Mouse (Mus musculus): ENCODE measurements around the gene Rmi1. TPM values are rescaled to one million over a fixed set of nuclear protein-coding genes. Genes with fewer than 3 reads are reported as not detected.
"Not testable (repeated sequence)": the region's sequence is repeated elsewhere in the genome, so short reads cannot be mapped to it uniquely, and the experiment has no call there.

Rmi1 gene
- polyA plus RNA-seq, 1 experiment, result 10.3 TPM

DNA sequence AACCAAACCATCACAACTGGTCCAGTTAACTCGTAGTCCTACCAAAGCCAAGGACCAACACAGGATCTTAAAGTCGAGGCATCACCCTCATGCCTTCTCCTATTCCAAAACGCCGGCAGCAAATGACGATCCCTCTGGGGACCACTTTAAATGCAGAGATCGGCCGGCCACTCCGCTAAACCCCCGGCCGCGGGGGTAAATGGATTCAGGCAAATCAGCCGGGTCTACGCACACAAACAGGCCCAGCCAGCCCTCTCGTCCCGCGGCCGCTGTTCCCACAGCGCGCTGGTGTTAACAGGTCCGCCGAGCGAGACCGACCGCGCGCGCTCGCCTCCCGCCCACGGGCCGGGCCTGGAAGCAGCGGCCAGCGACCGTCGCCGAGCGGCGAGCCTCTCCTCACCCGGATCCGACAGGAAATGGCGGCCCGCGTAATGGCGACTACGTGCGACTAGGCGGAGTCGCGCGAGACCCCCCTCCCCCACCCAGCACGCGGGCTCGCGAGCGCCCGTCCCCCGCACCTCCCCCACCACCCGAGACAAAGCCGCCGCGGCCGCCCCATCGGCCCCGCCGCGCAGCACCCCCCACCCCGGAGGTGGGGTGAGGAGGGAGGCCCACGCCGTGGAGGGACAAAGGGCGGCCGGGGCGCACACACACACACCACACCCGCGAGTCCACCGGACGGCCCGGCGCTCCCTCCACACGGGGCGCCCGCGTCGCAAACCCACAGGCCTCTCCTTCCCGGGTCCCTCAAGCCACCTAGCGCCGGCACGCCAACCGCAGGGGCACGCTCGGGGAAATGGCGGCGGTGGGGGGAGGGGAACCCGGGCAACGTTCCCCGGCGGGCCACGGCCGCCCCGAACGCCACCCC lies 679 bp upstream of the Rmi1 start:
- DNase-seq (ENCODE audit: low read depth), result no peak

DNA sequence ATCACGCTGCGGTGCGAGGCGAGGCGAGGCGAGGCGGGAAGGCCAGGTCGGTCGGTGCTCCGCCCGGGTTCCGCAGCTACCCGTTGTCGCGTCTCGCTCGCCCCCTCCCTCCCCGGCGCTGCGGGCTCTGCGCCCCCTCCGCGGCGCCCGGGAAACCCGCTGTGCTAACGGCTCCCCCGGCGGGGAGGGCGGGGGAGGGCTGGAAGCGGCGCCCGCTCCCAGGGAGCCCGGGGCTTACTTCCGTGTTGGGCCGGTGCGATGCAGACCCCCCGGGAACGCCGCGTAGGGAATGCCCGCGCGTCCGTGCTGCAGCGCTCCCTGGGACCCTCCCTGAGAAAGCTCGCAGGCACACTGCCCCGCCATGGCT lies 679 bp downstream of the Rmi1 start:
- no peak for DNase-seq (ENCODE audit: low read depth)

DNA sequence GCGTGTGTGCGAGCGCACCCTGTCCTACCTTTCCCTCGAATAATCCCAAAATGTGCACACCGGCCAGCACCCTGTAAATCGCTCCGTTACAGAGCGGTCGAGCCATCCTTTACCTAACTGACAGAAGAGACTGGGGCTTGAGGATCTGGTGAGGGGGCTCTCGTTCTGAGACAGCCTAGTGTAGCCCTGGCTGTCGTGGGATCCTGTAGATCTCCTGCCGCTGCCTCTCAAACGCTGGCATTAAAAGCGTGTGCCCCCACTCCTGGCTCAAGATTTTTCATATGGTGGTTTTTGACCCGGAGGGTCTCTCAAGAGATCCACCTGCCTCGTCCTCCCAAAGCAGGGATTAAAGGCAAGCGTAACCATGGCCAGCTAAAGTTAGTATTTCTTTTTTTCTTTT lies 1.2 kb downstream of the Rmi1 start, which contains the start of gene Hnrnpk:
Gene Hnrnpk (minus strand): TSS at position 101 of the 400 bp plus-strand sequence.
- DNase-seq (ENCODE audit: low read depth), result not testable (repeated sequence)

DNA sequence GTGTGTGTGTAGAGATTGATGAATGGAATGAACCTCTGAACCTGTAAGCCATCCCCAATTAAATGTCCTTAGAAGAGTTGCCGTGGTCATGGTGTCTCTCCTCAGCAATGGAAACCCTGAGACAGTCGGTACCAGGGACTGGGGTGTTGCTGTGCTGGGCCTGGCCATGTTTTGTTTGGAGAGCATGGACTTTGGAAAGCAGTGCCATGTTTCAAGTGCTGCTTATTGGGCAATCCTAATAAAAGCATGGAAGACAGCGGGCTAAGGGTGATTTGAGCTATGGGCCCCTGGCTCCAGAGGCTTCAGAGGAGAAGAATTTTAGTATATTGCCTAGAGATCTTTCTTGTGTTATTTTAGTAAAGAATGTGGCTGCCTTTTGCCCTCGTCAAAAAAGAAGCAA lies 9.0 kb downstream of the Rmi1 start:
- no peak for DNase-seq (ENCODE audit: low read depth)

DNA sequence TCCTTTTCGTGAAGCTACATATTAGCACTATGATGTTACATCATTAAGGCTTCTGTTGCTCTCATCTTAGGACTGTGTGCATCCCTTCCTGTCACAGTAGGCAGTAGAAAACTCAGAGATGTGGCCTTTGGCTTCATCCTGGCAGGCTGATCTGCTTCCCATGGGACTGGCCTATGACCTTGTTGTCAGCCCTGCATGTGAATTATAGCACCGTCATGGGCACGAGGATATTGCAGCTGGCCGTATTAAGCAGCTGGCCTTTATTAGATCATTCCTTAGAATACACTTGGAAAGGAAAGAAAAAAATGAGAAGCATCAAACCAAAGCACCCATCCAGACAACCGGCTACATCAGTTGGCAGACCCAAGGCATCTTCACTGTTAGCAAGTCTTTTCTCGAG lies 13.3 kb downstream of the Rmi1 start:
- no peak for DNase-seq (ENCODE audit: low read depth)

DNA sequence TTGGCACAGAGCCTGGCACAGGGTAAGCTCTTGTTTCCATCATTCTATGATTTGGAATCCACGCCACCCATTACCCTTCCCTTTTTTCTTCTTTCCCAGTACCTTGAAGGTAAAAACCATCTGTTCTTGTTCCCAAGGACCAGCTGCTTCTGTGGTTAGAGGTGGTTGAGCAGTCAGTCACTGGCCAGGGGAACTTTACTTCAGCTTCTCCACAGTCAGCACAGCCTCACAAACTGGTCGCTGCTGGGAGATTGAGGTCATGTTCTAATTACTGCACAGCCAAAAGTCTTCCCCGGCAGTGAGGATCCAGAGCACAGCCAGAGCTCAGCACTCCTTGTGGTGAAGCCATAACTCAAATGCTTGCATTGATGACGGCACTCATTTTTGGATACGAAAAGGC lies 13.8 kb downstream of the Rmi1 start:
- no peak for DNase-seq (ENCODE audit: low read depth)

DNA sequence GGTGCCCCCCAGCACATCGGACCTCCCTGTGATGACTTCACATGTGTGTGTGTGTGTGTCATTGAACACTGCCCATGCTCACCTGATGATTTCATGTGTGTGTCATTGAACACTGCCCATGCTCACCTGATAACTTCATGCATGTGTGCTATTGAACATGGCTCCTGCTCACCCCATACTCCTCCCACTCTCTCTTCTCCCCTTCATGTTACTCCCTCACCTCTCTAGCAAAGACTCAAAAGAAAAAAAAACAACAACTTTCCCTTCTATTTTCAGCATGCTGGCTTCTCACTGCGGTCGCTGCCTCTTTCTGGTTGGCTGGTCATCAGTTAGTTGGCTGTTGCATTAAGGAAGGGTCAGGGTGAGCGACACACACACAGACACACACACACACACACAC lies 16.6 kb downstream of the Rmi1 start:
- DNase-seq (ENCODE audit: low read depth), result no peak

DNA sequence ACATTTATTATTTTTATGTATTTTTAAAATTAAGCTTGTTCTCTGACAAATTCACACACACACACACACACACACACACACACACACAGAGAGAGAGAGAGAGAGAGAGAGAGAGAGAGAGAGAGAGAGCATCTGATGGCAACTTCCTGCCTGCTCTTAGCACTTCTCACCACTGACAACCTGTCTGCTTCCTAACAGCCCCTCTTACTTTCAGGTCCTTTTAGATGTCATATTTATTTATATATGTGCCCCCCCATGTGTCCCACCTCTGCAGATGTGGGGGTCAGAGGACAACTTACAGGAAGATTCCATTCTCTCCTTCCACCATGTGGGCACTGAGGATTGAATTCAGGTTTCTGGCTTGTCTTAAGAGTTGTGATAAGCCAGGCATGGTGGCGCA lies 17.2 kb downstream of the Rmi1 start:
- no peak for DNase-seq (ENCODE audit: low read depth)

DNA sequence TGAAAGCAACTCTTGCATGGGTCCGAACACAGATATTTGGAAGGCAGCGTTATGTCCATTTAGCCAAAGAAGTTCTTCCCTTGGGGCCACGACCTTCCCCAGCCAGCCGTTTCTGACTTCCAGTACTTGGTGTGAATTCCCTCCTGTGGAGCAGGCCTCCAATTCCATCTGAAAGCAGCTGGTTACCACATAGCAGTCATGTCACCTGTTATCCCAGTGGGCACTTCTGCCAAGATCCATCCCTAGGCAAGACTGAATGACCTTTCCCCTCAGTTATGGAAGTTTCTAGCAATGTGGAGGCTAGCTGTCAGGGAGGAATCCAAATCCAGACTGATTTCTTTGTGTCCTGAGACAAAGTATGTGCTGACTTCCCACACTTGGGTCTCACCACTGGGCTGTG lies 19.0 kb downstream of the Rmi1 start:
- no peak for DNase-seq (ENCODE audit: low read depth)

DNA sequence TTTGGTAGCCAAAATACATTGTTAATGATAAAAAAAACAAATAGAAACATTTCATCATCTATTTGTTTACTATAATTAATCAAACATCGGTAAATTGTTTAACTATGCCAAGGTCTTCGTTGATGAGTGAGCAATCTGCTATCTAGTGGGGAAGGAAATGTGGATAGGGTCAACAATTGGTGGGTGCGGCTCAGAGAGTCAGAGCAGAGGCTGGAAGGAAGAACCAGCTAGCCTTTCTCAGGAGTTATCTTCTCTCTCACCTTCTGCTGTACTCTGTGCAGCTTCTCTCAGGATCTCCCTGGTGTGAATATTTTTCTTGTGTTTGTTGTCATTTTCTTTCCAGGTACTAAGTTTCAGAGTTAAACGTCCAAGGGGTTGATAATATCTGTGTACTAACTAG lies 20.2 kb downstream of the Rmi1 start:
- no peak for DNase-seq (ENCODE audit: low read depth)

DNA sequence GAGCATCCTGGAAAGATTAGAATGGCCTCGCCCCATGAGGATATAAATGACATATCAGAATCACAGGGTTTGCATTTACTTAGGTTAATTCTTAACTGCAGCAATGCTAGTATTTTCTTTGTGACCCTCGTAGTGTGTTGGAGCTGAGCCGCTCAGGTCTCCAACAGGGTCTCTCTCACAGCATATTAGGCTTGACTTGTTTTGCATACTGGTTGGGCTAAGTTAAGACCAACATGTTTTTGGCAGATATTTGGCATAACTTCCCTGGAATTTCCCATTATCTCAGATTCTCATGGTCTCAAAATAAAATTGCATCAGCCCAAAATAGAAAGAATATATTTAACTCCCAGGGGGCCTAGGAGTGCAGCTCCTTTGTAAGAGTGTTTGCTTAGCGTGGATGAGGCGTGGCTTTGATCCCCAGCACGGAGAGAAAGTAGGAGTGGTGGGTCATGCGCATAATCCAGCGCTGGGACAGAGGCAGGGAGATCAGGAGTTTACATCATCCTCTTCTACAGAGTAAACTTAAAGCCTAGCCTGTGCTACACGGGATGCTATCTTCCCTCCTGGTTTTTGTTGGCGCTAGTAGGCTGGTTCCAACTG lies 21.1 kb downstream of the Rmi1 start:
- no peak for DNase-seq (ENCODE audit: low read depth)

DNA sequence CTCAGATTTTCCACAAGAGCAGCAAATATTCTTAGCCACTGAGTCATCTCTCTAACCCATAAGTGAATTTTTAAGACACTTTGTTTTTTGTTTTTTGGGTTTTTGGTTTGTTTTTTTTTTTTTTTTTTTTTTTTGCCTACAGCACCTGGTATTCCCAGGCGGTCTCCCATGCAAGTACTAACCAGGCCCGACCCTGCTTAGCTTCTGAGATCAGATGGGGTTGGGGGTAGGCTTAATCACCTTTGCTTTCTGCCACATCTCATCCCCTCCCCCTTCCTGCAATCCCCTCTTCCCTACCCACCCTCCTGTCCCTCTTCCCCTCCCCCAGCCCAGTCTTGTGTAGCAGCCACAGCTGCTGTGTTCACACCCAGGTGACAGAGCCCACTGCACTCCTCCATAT lies 37.7 kb downstream of the Rmi1 start:
- DNase-seq (ENCODE audit: low read depth), result no peak

DNA sequence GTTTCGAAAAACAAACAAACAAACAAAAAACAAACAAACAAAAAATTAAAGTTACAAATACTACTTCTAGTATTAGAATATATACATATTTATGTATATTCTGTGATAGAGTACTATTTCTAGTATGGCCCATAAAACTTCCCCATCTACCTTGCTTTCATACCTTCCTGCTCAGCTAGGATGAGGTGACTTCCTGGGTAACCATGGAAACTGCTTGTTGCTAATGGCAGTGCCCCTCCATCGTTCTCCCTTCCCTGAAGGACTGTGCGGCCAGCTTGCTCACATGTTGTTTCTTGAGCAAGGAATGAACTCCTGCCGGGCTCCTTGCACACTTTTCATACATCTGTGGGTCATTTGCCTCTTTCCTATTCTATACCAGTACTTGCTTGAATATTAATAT lies 41.3 kb downstream of the Rmi1 start:
- DNase-seq (ENCODE audit: low read depth), result no peak

DNA sequence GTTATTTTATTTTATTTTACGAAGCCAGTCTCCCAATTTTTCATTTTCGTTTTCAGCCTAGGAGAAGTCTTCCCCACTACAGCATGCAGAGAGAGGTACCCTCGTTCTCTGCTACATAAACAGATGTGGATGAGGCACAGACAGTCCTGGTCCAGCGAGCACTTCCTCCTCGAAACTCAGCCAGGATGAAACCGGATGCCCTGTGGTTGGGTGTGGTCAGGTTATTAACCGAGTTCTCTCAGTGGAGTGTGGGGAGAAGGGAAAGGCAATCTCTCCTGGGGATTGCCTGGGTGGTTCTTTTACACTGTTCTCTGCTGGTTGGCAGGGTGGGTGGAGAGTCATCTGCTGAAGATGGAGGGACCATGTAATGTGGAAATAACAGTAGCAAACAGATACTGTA lies 41.7 kb downstream of the Rmi1 start:
- DNase-seq (ENCODE audit: low read depth), result no peak

DNA sequence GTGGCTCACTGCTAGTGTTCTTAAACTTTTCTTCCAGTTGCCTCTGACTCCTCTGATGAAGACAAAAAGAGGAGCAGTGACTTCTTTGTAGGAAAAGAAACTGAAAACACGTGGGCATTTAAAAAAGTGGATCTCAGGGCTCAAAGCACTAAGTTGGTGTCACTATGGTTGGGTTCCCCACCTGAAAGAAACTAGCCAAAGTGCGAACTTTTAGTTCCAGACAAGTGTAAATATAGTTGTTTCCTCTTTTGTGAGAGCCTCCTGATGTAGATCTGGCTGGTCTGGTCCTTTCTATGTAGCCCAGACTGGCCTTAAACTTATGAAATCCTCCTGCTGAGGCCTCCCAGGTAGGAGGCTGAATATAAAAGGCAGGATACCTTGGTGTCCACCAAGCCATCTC lies 44.5 kb downstream of the Rmi1 start:
- DNase-seq (ENCODE audit: low read depth), result no peak

DNA sequence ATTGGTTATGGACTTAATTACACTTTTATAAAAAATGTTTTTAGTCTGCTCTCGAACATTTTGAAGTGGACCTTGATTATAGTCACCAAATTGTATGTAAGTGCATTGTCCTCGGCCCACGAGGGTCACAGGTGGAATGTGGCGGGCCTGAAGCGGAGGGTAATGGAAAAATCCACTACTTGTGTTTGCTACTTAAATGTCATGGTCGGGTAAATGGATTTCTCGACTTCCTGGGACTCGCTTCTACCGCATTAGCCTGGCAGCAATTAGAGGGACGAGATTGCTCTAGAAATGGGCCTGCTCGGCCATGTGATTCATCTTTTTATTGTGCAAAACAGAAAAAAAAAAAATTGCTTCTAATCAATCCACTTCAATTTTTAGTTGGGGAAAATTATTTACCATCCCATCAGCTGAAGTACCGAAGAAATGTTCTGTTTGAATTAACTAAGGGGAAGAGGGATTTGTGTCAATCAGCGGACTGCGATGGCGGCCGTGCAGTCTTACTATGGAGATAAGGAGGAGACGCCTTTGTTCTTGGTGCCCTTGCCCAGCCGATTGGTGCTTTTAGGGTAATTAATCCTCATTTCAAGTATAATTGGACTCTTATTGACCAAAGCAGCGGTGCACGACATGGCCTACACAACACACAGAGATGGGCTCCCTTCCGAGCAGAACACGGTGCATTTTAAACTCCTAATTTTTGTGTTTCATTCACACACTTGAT lies 48.6 kb downstream of the Rmi1 start:
- DNase-seq (ENCODE audit: low read depth), result no peak

DNA sequence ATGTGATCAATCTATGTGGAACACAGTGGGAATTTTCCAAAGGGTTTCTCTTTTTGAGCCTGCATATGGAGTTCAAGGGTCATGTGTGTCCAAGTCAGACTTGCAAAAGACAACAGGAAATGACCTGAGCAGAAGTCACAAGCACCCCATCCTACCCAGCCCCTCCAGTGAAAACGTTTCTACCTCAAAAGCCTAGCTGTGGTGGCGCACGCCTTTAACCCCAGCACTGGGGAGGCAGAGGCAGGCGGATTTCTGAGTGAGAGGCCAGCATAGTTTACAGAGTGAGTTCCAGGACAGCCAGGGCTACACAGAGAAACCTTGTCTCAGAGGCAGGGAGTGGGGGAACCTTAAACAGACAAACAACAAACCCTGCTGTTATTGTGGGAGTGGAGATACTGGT lies 50.2 kb downstream of the Rmi1 start:
- DNase-seq (ENCODE audit: low read depth), result no peak

DNA sequence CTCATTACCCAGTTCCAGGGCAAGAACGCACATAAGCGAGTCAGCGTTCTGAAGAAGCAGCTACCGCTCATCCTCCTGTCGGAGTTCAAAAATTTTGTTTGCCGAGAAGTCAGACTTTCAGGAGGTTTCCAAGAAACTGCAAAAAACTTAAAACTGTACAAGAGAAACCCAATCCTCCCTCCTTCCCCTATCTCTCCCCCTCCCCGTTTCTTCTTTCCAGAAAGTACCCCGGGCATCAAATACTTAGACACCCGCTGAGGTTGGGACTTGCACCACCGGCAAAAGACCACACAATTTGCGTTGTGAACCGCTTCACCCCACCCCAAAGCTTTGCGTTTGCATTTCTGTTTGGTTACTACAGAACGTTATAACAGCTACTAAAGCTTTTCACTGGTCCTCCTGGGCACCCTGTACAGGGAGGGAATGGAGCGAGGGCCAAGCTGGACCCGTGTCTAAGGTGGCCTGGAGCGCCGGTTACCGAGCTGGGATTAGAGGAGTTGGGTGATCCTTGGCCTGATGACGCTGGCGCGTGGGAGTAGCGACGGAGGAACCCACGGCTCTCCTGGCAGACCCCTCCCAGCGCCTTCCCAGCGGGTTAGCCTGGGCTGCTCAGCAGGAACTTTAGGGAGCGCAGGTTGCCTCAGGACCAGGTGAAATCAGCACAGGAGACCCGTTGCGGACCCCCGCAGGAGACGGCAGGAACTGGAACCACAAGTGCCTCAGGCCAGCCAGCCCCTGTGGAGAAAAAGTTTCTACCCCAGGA lies 50.8 kb downstream of the Rmi1 start:
- no peak for DNase-seq (ENCODE audit: low read depth)

DNA sequence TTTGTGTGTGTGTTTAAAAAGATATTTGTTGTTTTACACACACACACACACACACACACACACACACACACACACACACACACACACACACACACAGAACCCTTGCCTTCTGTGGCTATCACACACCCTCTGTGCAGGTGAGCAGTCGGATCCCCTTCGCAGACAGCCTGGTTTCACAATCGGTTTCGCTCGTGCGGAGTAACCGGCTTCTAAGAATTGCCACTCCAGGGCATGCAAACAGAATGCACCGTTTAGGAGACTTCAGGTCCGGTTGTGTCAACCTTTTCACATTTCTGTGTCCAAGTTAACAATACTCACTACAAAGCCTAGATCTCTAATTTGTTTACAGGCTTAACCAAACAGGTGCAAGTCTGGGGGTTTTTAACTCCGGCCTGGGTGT lies 51.5 kb downstream of the Rmi1 start:
- no peak for DNase-seq (ENCODE audit: low read depth)

DNA sequence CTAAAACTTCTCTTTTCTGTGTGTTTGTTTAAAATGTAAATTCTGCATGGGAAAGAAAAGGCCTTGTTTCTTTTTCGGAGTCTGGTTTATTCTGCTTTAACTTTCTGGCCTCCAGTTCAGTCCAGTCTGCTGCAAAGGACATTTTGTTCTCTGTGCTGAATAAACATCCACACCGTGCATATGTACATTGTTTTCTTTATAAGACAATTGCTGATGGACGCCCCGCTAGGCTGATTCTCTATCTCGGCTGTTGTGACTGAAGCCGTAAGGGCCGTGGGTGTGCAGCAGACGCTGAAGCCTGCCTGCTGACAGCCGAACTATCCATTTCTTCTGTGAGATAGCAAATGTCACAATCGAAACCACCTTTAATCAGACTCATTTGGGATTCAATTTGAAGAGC lies 54.5 kb downstream of the Rmi1 start:
- no peak for DNase-seq (ENCODE audit: low read depth)

DNA sequence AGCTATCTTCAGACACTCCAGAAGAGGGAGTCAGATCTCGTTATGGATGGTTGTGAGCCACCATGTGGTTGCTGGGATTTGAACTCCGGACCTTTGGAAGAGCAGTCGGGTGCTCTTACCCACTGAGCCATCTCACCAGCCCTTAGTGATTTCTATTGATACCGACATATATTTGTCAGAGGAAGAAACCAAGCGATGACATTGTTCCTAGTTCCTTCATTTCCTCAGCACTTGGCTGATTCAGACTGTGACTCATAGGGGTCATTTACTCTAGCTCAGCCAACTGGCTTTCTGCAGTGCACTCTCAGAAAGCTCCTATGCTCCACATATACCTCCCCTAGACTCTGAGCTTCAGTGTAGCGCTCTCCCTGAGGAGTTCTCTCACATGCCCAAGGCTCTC lies 56.8 kb downstream of the Rmi1 start:
- not testable (repeated sequence) for DNase-seq (ENCODE audit: low read depth)

All from gonadal fat pad, adult 2 months (tissue).